Mouse (Mus musculus) liver, embryonic 14.5 days (tissue): ENCODE results near the gene Pp2d1.

Source experiments
- CTCF ChIP-seq: IDR thresholded peaks from 2 replicates; pipeline ENCODE4 v1.5.1; 2016; ENCODE audit warnings: antibody characterized with exemption, low read depth, control low read depth
- EP300 ChIP-seq: IDR thresholded peaks from 2 replicates; pipeline ENCODE4 v1.6.1; 2016; ENCODE audit warnings: antibody characterized with exemption, low read depth

DNA sequence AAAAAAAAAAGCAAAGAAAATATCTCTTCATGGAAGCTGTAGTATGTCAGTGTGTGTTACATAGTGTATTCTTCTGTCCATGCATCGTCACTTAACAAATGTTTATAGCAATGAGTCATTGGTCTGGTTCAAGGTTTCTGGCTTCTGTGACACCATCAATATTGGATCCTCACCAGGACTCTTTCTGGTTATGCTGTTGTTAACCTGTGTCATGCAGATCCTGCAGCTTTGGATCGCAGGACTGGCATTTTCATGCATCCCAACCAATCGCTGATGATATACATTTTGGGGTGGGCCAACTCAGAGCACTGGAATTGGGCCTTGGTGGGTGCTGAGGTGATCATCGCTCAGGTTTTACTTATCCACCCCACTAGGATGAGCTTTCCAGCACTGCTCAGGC, 3.3 kb upstream of the Pp2d1 start:
- TF ChIP-seq CTCF (no peak), EP300 (no peak)
